Mouse (Mus musculus) lung, embryonic 15.5 days (tissue): ENCODE results near the gene Bbs5. TPM values are rescaled to one million over a fixed set of nuclear protein-coding genes. Genes with fewer than 3 reads are reported as not detected.

Source experiments
- ATAC-seq: fragments of 200-750 bp; cut with Nextera tagmentation; 2 replicates; pipeline ENCODE4 v1.8.0; 2017; ENCODE audit warnings: moderate number of reproducible peaks, borderline replicate concordance; ENCODE audit not compliant: low FRiP score, low TSS enrichment; ENCODE audit errors: extremely low read depth
- H3K27ac ChIP-seq: fragments of 300-500 bp; sonication (generic); 2 replicates; pipeline ENCODE4 v1.5.1; 2015; ENCODE audit warnings: moderate library complexity, mild to moderate bottlenecking, inconsistent platforms
- H3K27me3 ChIP-seq: fragments of 300-500 bp; sonication (generic); 2 replicates; pipeline ENCODE4 v1.6.1; 2015; ENCODE audit warnings: inconsistent platforms
- H3K36me3 ChIP-seq: fragments of 300-500 bp; sonication (generic); 2 replicates; pipeline ENCODE4 v1.6.1; 2015; ENCODE audit warnings: inconsistent platforms
- H3K4me1 ChIP-seq: fragments of 300-500 bp; sonication (generic); 2 replicates; pipeline ENCODE4 v1.6.1; 2015; ENCODE audit warnings: inconsistent platforms
- H3K4me2 ChIP-seq: fragments of 300-500 bp; sonication (generic); 2 replicates; pipeline ENCODE4 v1.6.1; 2015; ENCODE audit warnings: inconsistent platforms, mild to moderate bottlenecking, moderate library complexity
- H3K4me3 ChIP-seq: fragments of 300-500 bp; sonication (generic); 2 replicates; pipeline ENCODE4 v1.5.1; 2015; ENCODE audit warnings: mild to moderate bottlenecking, inconsistent platforms
- H3K9ac ChIP-seq: fragments of 300-500 bp; sonication (generic); 2 replicates; pipeline ENCODE4 v1.6.1; 2015; ENCODE audit warnings: inconsistent platforms
- H3K9me3 ChIP-seq: fragments of 300-500 bp; sonication (generic); 2 replicates; pipeline ENCODE4 v1.6.1; 2016; ENCODE audit warnings: inconsistent platforms
- WGBS: fragments of 180-500 bp; shearing (Covaris S2); methylation state at CpG from one replicate; pipeline ENCODE4 v1.1.7; 2015; 5-methylcytosine and 5-hydroxymethylcytosine counted together
- polyA plus RNA-seq: library from polyadenylated mRNA; unstranded; fragments of >200 nt; fragmentation: Nextera tagmentation; extraction: Ambion mirVana; gene quantifications from 2 replicates; pipeline ENCODE4 v1.2.1, GENCODE M21; 2015

Gene Bbs5
- 14.2 and 17.3 TPM in 2 replicates for polyA plus RNA-seq

DNA sequence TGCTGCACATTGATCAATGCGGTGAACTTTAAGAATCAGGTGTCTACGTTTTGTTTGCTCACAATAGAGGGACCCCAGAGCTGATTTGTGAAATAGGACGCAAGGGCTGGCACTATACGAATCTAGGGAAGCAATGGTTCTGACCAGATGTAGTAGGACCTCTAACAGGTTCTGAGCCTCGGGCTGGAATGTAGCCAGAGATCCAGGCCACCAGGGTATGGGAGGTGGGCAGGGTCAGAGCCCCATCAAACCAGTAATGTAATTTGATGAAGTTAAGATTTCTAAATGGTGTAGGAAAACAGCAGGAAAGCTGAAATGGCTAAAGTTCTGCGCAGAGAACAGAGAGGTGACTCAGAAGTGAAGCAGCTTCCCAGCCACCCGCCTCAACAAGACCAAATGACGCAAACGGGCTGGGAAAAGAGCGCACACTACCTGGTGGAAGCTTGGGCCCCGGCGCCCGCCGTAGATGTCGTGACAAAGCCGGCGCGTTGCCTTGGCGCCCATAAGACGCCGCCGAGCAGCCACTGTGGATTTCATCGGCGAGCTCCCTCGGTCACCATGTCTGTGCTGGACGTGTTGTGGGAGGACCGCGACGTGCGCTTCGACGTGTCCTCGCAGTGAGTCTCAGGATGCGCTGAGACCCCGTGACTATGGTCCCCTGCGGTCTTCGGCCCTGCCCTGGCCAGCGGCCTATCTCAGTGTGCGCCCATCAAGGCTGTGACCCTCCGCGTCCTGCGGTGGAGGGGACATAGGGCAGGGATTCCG is at the start of gene Bbs5:
TSS of gene Bbs5 (plus strand) at position 446 of the 765 bp plus-strand sequence.
- WGBS: 2% methylated on average over 43 of the region's 43 CpGs
- no peaks in the 10 kb centered on the region for H3K36me3 ChIP-seq
- ATAC-seq: peak; percentile 89
- no peaks in the 10 kb centered on the region for H3K9me3 ChIP-seq
- peak within 1 kb of the TSS; percentile 57 for H3K4me2 ChIP-seq
- no peak within 1 kb of the TSS for H3K27ac ChIP-seq
- H3K27me3 ChIP-seq: no peaks in the 10 kb centered on the region
- peak within 1 kb of the TSS; percentile 58 for H3K4me3 ChIP-seq
- H3K4me1 ChIP-seq: peaks cover 8% of the 10 kb centered on the region; the same call in 1 of the 2 replicates
- H3K9ac ChIP-seq: peak within 1 kb of the TSS; percentile 46

DNA sequence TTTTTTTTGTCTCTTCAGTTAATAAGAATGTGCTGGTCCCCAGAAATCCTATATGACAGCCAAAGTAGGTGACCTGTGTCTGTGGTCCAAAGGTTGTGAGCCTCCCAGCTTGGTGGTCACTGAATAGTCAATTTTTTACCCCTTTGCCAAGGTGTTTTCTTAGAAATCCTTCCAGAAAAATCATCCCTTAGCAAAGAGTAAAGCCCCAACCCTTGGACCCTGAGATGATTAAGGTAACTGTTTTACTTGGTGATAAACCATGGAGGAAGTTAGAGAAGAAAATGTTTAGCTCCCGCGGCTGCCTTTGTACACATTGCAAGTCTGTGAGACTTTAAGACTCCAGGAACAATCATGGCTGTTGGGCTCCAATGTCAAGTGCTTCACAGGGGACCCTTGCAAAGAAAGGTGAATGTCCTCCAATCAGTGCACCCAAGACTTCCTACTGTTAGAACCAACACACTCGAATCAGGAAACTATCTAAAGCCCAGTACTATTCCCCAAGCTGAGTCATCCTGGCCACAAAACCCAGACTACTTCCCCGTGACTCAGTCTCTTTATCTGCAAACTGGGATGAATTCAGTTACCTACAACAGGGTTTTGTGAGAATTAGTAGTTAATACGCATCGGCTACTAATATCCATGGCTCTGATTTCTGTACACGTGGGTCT is 43.1 kb upstream of the Bbs5 start:
- H3K4me3 ChIP-seq: no peak overlapping the region
- 87% methylated on average over 7 of the region's 7 CpGs for WGBS
- no peaks in the 10 kb centered on the region for H3K4me1 ChIP-seq
- ATAC-seq: no peak
- no peak overlapping the region for H3K4me2 ChIP-seq
- H3K9me3 ChIP-seq: no peaks in the 10 kb centered on the region
- H3K36me3 ChIP-seq: no peaks in the 10 kb centered on the region
- no peak overlapping the region for H3K9ac ChIP-seq
- no peak overlapping the region for H3K27ac ChIP-seq
- no peaks in the 10 kb centered on the region for H3K27me3 ChIP-seq

DNA sequence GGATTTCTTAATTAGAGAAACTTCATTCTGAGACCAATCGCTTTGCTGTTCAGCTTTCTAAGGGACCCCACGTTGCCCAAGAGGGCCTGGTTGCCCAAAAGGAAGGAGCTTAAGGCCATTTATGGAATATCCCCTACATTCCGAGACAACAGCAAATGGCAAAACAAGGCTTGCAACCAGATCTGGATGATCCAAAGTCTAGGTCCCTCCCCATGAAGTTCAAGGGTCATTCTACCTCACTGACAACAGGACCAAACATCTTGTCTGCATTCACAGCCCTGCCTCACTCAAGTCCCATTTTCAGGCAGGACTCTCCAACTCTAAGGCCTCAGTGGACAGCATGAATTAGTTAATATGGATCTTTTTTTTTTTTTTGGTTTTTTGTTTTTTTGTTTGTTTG is 40.4 kb upstream of the Bbs5 start:
- 89% methylated on average over 3 of the region's 3 CpGs for WGBS
- no peak overlapping the region for H3K4me3 ChIP-seq
- no peak for ATAC-seq
- no peaks in the 10 kb centered on the region for H3K36me3 ChIP-seq
- no peaks in the 10 kb centered on the region for H3K27me3 ChIP-seq
- H3K4me1 ChIP-seq: no peaks in the 10 kb centered on the region
- H3K4me2 ChIP-seq: no peak overlapping the region
- H3K9ac ChIP-seq: no peak overlapping the region
- no peaks in the 10 kb centered on the region for H3K9me3 ChIP-seq
- no peak overlapping the region for H3K27ac ChIP-seq

DNA sequence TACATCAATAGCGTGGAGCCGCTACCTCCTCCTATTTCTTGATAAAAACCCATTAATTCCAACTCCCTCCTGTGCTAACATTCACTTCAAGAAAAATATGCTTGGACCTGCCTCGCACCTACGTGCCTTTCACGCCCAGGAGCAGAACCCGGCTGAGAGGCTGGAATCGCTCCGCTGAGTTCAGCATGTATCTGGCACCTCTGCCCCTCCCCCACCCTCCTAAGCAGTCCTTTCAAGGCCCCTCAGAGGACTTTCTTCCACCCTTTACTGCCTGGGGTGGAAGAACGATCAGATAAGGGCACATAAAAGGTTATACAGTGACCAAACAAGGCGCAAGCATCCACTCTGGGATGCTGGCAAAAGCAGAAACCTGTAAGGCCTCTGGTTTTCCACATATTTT is 34.7 kb upstream of the Bbs5 start:
- Histone ChIP-seq H3K27me3 (no peaks in the 10 kb centered on the region), H3K4me3 (no peak overlapping the region), H3K4me2 (no peak overlapping the region), H3K9ac (no peak overlapping the region), H3K4me1 (no peaks in the 10 kb centered on the region; the same call in 1 of the 2 replicates), H3K36me3 (no peaks in the 10 kb centered on the region), H3K9me3 (no peaks in the 10 kb centered on the region), H3K27ac (no peak overlapping the region)
- ATAC-seq: no peak
- 6% methylated on average over 10 of the region's 10 CpGs for WGBS

DNA sequence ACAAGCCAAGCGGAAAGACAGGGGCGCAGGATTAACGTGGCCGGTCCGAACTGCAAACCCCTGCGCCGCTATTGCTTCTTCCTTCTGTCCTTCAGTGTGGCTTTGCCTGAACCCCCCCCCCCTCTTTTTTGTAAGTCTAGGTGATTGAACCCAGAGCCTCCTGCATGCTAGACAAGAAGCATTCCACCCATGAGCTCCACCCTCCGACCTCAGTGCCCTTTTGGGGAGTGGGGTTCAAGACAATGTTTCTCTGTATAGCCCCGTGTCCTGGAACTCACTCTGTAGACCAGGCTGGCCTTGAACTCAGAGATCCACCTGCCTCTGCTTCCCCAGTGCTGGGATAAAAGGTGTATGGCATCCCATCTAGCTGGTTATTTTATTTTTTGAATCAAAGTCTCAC is 34.3 kb upstream of the Bbs5 start:
- no peak for ATAC-seq
- no peaks in the 10 kb centered on the region for H3K36me3 ChIP-seq
- H3K27me3 ChIP-seq: no peaks in the 10 kb centered on the region
- no peak overlapping the region for H3K4me3 ChIP-seq
- H3K27ac ChIP-seq: no peak overlapping the region
- H3K4me1 ChIP-seq: no peaks in the 10 kb centered on the region; the same call in 1 of the 2 replicates
- 41% methylated on average over 9 of the region's 9 CpGs for WGBS
- H3K9ac ChIP-seq: no peak overlapping the region
- H3K9me3 ChIP-seq: no peaks in the 10 kb centered on the region
- no peak overlapping the region for H3K4me2 ChIP-seq

DNA sequence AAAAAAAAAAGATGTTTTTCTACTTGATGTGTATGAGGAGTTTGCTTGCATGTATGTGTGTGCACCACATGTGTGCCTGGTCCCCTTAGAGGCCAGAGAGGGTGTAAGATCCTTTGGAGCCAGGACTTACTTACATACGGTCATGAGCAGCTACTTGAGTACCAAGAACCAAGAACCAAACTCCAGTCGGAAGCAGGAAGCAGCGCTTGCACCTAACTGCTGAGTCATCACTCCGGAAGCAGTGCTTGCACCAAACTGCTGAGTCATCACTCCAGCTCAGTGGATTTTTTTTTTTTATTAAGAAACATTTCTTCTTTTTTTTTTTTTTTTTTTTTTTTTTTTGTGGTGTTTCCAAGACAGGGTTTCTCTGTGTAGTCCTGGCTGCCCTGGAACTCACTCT is 33.7 kb upstream of the Bbs5 start:
- no peak overlapping the region for H3K27ac ChIP-seq
- WGBS: 55% methylated on average over 4 of the region's 4 CpGs
- H3K4me1 ChIP-seq: no peaks in the 10 kb centered on the region; the same call in 1 of the 2 replicates
- H3K27me3 ChIP-seq: no peaks in the 10 kb centered on the region
- H3K9ac ChIP-seq: no peak overlapping the region
- H3K4me2 ChIP-seq: no peak overlapping the region
- H3K9me3 ChIP-seq: no peaks in the 10 kb centered on the region
- no peaks in the 10 kb centered on the region for H3K36me3 ChIP-seq
- no peak overlapping the region for H3K4me3 ChIP-seq
- ATAC-seq: no peak

DNA sequence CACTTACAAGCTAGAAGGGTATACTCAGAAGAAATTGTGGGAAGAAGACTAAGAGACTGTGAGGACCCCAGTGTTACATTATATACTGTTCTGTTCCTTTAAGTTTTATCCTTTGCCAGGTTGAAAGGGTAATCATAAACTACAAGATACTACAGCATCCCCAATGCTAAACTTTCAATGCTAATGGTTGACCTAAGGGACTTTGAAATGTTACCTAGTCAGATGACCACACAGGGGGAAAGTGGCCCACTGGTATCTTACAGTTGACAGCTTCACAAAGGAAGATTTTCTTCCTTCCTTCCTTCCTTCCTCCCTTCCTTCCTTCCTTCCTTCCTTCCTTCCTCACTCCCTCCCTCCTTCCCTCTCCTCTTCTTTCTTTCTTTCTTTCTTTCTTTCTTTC is 28.6 kb upstream of the Bbs5 start:
- Histone ChIP-seq H3K36me3 (no peaks in the 10 kb centered on the region), H3K9ac (no peak overlapping the region), H3K4me1 (no peaks in the 10 kb centered on the region), H3K27me3 (no peaks in the 10 kb centered on the region), H3K4me2 (no peak overlapping the region), H3K4me3 (no peak overlapping the region), H3K9me3 (no peaks in the 10 kb centered on the region), H3K27ac (no peak overlapping the region)
- no peak for ATAC-seq

DNA sequence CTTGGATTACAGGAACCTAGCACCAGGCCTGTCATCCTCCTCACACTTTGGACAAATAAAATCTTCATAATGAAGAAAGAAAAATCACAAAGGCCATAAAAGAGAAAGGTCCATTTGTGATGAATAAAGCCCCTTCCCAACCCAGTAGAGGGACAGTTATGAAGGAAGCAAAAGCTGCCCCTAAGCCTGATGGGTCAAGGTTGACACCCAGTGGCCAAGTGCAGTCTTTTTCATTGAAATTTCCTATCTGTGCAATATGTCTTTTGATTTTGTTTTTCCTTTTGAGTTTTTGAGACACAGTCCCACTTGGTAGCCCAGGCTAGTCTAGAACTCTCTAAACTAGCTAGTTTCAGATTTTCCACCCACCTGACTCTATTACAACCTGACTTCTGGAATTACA is 27.7 kb upstream of the Bbs5 start:
- Histone ChIP-seq H3K4me1 (no peaks in the 10 kb centered on the region), H3K27me3 (no peaks in the 10 kb centered on the region), H3K9ac (no peak overlapping the region), H3K27ac (no peak overlapping the region), H3K4me2 (no peak overlapping the region), H3K36me3 (no peaks in the 10 kb centered on the region), H3K4me3 (no peak overlapping the region), H3K9me3 (no peaks in the 10 kb centered on the region)
- no peak for ATAC-seq

DNA sequence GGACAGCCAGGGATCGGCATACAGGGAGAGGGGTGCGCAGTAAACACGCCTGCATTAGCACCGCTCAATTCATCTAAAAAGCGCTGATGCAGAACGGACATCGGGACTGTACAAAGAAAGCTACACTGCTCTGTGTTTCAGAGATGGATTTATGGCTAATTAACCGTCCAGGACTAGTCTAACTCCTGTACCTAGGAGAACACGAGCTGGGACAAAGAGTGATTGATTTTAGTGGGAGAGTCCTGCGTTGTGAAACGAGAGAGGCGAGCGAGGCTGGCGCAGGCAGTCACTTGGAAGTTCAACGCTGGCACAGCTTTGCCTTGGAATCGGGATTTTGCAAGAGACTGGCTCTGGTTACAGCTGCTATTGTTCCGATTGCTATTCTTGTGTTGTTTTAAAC is 17.8 kb upstream of the Bbs5 start:
- ATAC-seq: no peak
- Histone ChIP-seq H3K27me3 (no peaks in the 10 kb centered on the region), H3K36me3 (no peaks in the 10 kb centered on the region), H3K4me1 (0 out of 2 replicates have a peak, but pooled peaks cover 2% of the 10 kb centered on the region), H3K4me2 (no peak overlapping the region), H3K4me3 (no peak overlapping the region), H3K9me3 (no peaks in the 10 kb centered on the region), H3K27ac (no peak overlapping the region), H3K9ac (no peak overlapping the region)
- WGBS: 67% methylated on average over 17 of the region's 17 CpGs

DNA sequence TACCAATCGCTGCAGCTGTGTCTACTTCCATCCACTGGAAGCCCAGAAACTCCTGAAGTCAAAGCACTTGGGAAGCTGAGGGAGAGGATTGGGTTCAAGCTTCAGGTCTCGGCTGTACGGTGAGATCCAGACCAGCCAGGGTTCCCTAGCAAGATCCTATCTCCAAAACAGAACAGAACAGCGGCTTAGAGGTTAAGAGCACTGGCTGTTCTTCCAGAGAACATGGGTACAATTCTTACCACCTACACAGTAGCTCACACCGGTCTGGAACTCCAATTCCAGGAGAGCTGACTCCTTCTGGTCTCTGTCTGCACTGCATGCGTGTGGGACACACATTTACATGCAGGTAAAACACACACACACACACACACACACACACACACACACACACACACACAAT is 17.1 kb upstream of the Bbs5 start:
- no peak for ATAC-seq
- Histone ChIP-seq H3K4me1 (0 out of 2 replicates have a peak, but pooled peaks cover 2% of the 10 kb centered on the region), H3K27ac (no peak overlapping the region), H3K36me3 (no peaks in the 10 kb centered on the region), H3K4me3 (no peak overlapping the region), H3K27me3 (no peaks in the 10 kb centered on the region), H3K4me2 (no peak overlapping the region), H3K9ac (no peak overlapping the region), H3K9me3 (no peaks in the 10 kb centered on the region)
- 84% methylated on average over 6 of the region's 6 CpGs for WGBS

DNA sequence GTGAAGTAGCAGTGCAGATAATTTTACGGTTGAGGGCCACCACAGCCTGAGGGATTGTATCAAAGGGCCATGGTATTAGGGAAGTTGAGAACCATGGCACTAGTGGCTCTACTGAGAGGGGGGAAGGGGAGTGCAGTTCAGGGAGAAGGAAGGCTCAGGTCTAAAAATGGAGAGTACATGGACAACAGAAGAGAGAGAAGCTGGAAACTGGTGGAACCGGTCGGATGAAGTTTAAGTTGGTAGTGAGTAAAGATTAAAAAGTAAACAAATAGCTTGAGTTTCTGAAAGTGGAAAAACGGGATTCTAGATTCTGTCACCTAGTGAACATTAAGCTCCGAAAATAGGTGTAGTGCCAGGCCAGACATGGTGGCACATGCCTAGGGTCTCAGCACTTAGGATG is 16.2 kb upstream of the Bbs5 start:
- no peaks in the 10 kb centered on the region for H3K9me3 ChIP-seq
- H3K27me3 ChIP-seq: no peaks in the 10 kb centered on the region
- no peaks in the 10 kb centered on the region for H3K36me3 ChIP-seq
- WGBS: 53% methylated on average over 5 of the region's 5 CpGs
- ATAC-seq: peak; percentile 58; the same call in 1 of the 2 replicates
- H3K4me1 ChIP-seq: peaks cover 5% of the 10 kb centered on the region; the same call in 1 of the 2 replicates
- H3K4me3 ChIP-seq: no peak overlapping the region
- no peak overlapping the region for H3K9ac ChIP-seq
- H3K4me2 ChIP-seq: no peak overlapping the region
- H3K27ac ChIP-seq: peak overlapping the region; percentile 70

DNA sequence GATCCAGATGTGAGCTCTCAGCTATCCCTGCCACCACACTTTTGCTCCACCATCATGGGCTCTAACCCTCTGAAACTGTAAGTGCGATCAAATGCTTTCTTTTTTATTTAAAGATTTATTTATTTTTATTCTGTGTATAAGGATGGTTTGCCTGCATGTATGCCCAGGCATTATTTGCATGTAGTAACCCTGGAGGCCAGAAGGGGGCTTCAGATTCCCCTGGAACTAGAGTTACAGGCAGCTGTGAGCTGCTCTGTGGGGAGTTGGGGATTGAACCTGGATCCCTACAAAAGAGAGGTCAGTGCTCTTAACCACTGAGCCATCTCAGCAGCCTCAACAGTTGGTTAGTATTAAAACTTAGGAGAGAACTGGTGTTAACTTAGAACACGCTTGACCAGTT is 15.5 kb upstream of the Bbs5 start:
- WGBS: 89% methylated on average over 2 of the region's 2 CpGs
- ATAC-seq: no peak
- Histone ChIP-seq H3K4me3 (no peak overlapping the region), H3K36me3 (no peaks in the 10 kb centered on the region), H3K9me3 (no peaks in the 10 kb centered on the region), H3K27me3 (no peaks in the 10 kb centered on the region), H3K4me2 (no peak overlapping the region), H3K9ac (no peak overlapping the region), H3K27ac (peak overlapping the region; percentile 70; the same call in 1 of the 2 replicates), H3K4me1 (peaks cover 5% of the 10 kb centered on the region; the same call in 1 of the 2 replicates)
